Mouse (Mus musculus): ENCODE measurements around the gene Cdkl2. TPM values are rescaled to one million over a fixed set of nuclear protein-coding genes. Genes with fewer than 3 reads are reported as not detected.

Gene Cdkl2
- total and polyA plus RNA-seq, 3 experiments, result 0.51 to 1.0 (median 0.54) TPM

DNA sequence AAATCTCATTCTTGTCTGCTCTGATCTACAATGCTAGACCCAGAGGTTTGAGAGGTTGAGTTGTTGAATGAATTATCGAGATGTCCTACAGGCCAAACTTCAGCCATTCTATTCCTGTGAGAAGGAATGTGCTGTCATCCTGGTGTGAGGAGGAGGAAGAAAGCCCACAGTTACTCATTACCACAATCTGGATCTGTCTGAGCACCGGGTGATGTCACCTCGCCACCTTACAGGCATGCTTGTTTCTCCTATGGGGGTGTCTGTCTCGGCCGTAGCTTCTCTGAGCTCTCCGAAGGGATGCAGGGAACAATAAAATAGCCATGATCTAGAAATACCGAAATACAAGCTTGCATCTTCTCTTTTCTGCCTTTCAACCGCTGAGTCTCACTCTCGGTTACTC lies 67.9 kb downstream of the Cdkl2 start:
- Histone ChIP-seq H3K27ac (ENCODE audit: insufficient read depth, low read depth) (no peak overlapping the region), H3K9me3 (replicated peaks; ENCODE audit: low read length) (no peaks in the 10 kb centered on the region), H3K4me2 (ENCODE audit: insufficient read depth, low read depth, poor library complexity, severe bottlenecking) (no peak overlapping the region), H3K27me3 (replicated peaks) (no peaks in the 10 kb centered on the region), H3K79me2 (replicated peaks; ENCODE audit: control insufficient read depth, extremely low read depth, insufficient read depth, poor library complexity, severe bottlenecking) (no peaks in the 10 kb centered on the region), H3K9ac (ENCODE audit: insufficient read depth, low read depth) (no peak overlapping the region), H3K4me1 (ENCODE audit: control insufficient read depth in 1 of 2, insufficient read depth in 2 of 2) (peaks cover 13 to 18% of the 10 kb centered on the region in 2 experiments), H3K36me3 (replicated peaks in 1 of 2; ENCODE audit: control insufficient read depth in 1 of 2, insufficient read depth in 1 of 2, low read length in 1 of 2) (no peaks in the 10 kb centered on the region), H3K4me3 (replicated peaks in 1 of 3; ENCODE audit: low read depth in 2 of 3, low read length in 2 of 3, poor library complexity in 1 of 3) (no peak overlapping the region)
- DNase-seq (ENCODE audit: extremely low read depth), result no peak
- in situ Hi-C loops (cut with MboI; ENCODE audit: low pct_ligation_motif_present, low pct_unique_long_range_greater_than_20kb, low sequenced_read_pairs), result no loop called here
- TF ChIP-seq NRF1 (IDR thresholded peaks at IDR 0.05; ENCODE audit: low read depth, low read length) (no peak), POLR2A (IDR thresholded peaks at IDR 0.05; ENCODE audit: low read depth, low read length) (no peak), JUN (IDR thresholded peaks at IDR 0.05; ENCODE audit: insufficient read depth, low read depth, low read length) (no peak), USF2 (conservative IDR thresholded peaks at IDR 0.05; ENCODE audit: low read depth, low read length) (no peak), KAT2A (IDR thresholded peaks at IDR 0.05; ENCODE audit: insufficient replicate concordance, low read length) (no peak), MXI1 (IDR thresholded peaks at IDR 0.05; ENCODE audit: low read depth, low read length) (no peak), BHLHE40 (IDR thresholded peaks at IDR 0.05; ENCODE audit: low read depth, low read length) (no peak), ZNF384 (IDR thresholded peaks at IDR 0.05; ENCODE audit: low read depth, low read length) (no peak), POLR2AphosphoS2 (IDR thresholded peaks at IDR 0.05; ENCODE audit: low read depth, low read length) (no peak), USF1 (IDR thresholded peaks at IDR 0.05; ENCODE audit: low read depth, low read length) (no peak), ETS1 (conservative IDR thresholded peaks at IDR 0.05; ENCODE audit: low read depth, low read length) (no peak)
- dilution Hi-C loops (cut with MboI; ENCODE audit: extremely low pct_ligation_motif_present, extremely low pct_unique_long_range_greater_than_20kb, low sequenced_read_pairs), result no loop called here

DNA sequence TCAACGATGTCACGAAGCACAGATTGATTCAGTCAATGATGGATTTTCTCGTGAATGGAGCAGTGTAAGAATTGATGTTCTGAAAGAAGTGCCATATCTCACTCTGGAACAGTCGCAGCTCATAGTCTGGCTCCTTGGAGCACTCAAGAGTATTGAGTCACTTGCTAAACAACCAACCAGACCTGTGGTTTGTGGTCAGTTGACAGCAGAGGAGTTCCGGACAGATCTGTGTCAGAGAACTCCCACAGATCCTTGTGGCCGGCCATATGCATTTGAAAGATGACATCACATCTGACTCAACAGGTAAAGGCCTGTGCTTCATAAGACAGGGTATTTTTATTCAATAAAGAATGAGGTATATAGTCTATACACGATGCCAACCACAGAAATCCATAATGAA lies 69.7 kb downstream of the Cdkl2 start:
- H3K36me3 ChIP-seq (replicated peaks in 1 of 2; ENCODE audit: control insufficient read depth in 1 of 2, insufficient read depth in 1 of 2, low read length in 1 of 2), result peaks cover 2 to 6% of the 10 kb centered on the region in 2 experiments
- H3K27me3 ChIP-seq (replicated peaks), result no peaks in the 10 kb centered on the region
- dilution Hi-C loops (cut with MboI; ENCODE audit: extremely low pct_ligation_motif_present, extremely low pct_unique_long_range_greater_than_20kb, low sequenced_read_pairs), result no loop called here
- TF ChIP-seq EP300 (IDR thresholded peaks at IDR 0.05; ENCODE audit: low read length), result peak; percentile 38; the same call in 1 of the 2 replicates
- no peak for TF ChIP-seq UBTF (IDR thresholded peaks at IDR 0.05; ENCODE audit: low read depth, low read length)
- TF ChIP-seq SIN3A (IDR thresholded peaks at IDR 0.05; ENCODE audit: low read length), result no peak
- peak; percentile 41; the same call in 1 of the 2 replicates for TF ChIP-seq BHLHE40 (IDR thresholded peaks at IDR 0.05; ENCODE audit: low read depth, low read length)
- 0 out of 2 replicates have a peak, but pooled peaks have one; percentile 13 for TF ChIP-seq IRF4 (IDR thresholded peaks at IDR 0.05; ENCODE audit: low read depth, low read length)
- peak; percentile 74 for TF ChIP-seq ETS1 (conservative IDR thresholded peaks at IDR 0.05; ENCODE audit: low read depth, low read length)
- TF ChIP-seq ZNF384 (IDR thresholded peaks at IDR 0.05; ENCODE audit: low read depth, low read length), result no peak
- TF ChIP-seq NRF1 (IDR thresholded peaks at IDR 0.05; ENCODE audit: low read depth, low read length), result no peak
- H3K9me3 ChIP-seq (replicated peaks; ENCODE audit: low read length), result no peaks in the 10 kb centered on the region
- no peak overlapping the region for H3K4me2 ChIP-seq (ENCODE audit: insufficient read depth, low read depth, poor library complexity, severe bottlenecking)
- in situ Hi-C loops (cut with MboI; ENCODE audit: low pct_ligation_motif_present, low pct_unique_long_range_greater_than_20kb, low sequenced_read_pairs), result no loop called here
- H3K9ac ChIP-seq (ENCODE audit: insufficient read depth, low read depth), result no peak overlapping the region
- H3K27ac ChIP-seq (ENCODE audit: insufficient read depth, low read depth), result no peak overlapping the region
- DNase-seq (ENCODE audit: extremely low read depth), result peak; percentile 47
- no peak overlapping the region for H3K4me3 ChIP-seq (replicated peaks in 1 of 3; ENCODE audit: low read depth in 2 of 3, low read length in 2 of 3, poor library complexity in 1 of 3)
- H3K4me1 ChIP-seq (ENCODE audit: control insufficient read depth in 1 of 2, insufficient read depth in 2 of 2), result peaks cover 13 to 18% of the 10 kb centered on the region in 2 experiments
- no peaks in the 10 kb centered on the region for H3K79me2 ChIP-seq (replicated peaks; ENCODE audit: control insufficient read depth, extremely low read depth, insufficient read depth, poor library complexity, severe bottlenecking)
